Mouse (Mus musculus) bone marrow macrophage, adult 2 months (primary cell): ENCODE results near the gene Arpc5.

ENCODE experiments used
- CTCF ChIP-seq: IDR thresholded peaks from 2 replicates; pipeline ENCODE4 v1.5.1; 2012; ENCODE audit warnings: low read depth, mild to moderate bottlenecking, low read length, moderate library complexity
- POLR2A ChIP-seq: IDR thresholded peaks from 2 replicates; pipeline ENCODE4 v1.6.1; 2012; ENCODE audit warnings: mild to moderate bottlenecking, low read depth, low read length, borderline replicate concordance

- TF ChIP-seq POLR2A = no peak
- no peak for TF ChIP-seq CTCF
These were observed 50.9 kb downstream of the Arpc5 start for GRCm38 (mm10) chr1:152817027-152817769.
